Mouse (Mus musculus) small intestine, adult 2 months (tissue): ENCODE results near the gene Slc25a35.

Experiments
- CTCF ChIP-seq: fragments of 200-500 bp; IDR thresholded peaks from 2 replicates; pipeline ENCODE4 v1.5.1; 2012; ENCODE audit warnings: low read depth, mild to moderate bottlenecking, control low read depth, inconsistent platforms, low read length, moderate library complexity, mixed read lengths; ENCODE audit not compliant: insufficient replicate concordance, insufficient read length; ENCODE audit errors: extremely low read depth
- POLR2A ChIP-seq: fragments of 200-500 bp; IDR thresholded peaks from 2 replicates; pipeline ENCODE4 v1.6.1; 2012; ENCODE audit warnings: low read depth, mild to moderate bottlenecking, control low read depth, inconsistent platforms, low read length, moderate library complexity

DNA sequence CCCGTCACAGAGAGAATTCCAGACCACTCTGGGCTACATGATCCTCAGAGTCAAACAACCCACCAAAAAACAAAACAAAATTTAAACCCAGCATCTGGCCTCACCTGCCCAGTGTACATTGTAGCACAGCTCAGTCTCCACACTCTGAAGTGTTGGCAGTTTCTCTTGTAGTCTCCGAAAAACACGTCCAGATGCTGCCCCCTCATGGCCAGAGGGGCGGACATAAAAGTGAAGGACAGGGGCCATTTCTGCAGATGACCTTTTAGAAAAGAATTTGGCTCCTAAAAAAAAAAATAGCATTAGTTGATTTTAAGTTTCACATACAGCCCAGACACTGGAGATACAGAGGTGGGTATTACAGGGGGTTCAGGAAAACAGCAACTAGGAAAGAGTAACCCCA, 35.7 kb downstream of the Slc25a35 start:
- TF ChIP-seq CTCF, result peak; percentile 9; the same call in 1 of the 2 replicates
- TF ChIP-seq POLR2A, result no peak
